Mouse (Mus musculus): ENCODE measurements around the gene Camsap3. TPM values are rescaled to one million over a fixed set of nuclear protein-coding genes. Genes with fewer than 3 reads are reported as not detected.

Gene Camsap3
- 0.30 to 0.66 TPM (median 0.60 TPM) in 3 of 4 replicates, not detected in the other for total RNA-seq (2023)

DNA sequence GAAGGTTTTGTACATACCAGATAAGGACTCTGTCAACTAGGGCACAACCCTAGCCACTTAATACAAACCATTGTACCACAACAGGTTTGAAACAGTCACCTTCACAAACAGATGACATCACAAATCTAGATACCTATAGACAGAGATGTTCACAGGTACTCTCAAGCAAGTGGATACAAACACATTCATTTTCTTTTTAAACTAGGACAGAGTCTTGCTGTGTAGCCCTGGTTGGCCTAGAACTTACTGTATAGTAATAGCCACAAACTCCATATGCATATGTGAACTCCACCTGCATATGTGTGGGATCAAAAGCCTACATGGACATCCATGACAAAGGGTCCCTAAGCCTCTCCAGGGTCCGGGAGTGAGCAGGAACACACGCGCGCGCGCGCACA, at the start of gene Camsap3:
Camsap3 (plus strand) TSS at position 301 of the 398 bp plus-strand sequence.

GRCm38 (mm10) chr8:3567641-3568371, 19.3 kb upstream of the Camsap3 start, which contains the start of gene C330021F23Rik:
C330021F23Rik (plus strand) TSS chr8:3567990.

GRCm38 (mm10) chr8:3621199-3621970, 34.3 kb downstream of the Camsap3 start, which contains the start of the genes Xab2 and Pet100:
Xab2 (minus strand) TSS chr8:3621316.
Pet100 (plus strand) TSS chr8:3621548.

GRCm38 (mm10) chr8:3625445-3625844, 38.4 kb downstream of the Camsap3 start, which contains the start of gene Pcp2:
Pcp2 (minus strand) TSS chr8:3625545.

GRCm38 (mm10) chr8:3630647-3631477, 43.8 kb downstream of the Camsap3 start, which contains the start of gene Stxbp2:
Stxbp2 (plus strand) TSS chr8:3630955.

GRCm38 (mm10) chr8:3655526-3655925, 68.4 kb downstream of the Camsap3 start, which contains the start of gene Retn:
Retn (plus strand) TSS chr8:3655770.

Other genes with a start within 250 kb of the Camsap3 start
- 228 to 237 TPM (median 235 TPM) in 4 replicates for gene A430078G23Rik, start 233.9 kb upstream of the Camsap3 start, total RNA-seq (2023)
- 236 to 278 TPM (median 251 TPM) in 4 replicates for gene Arhgef18, start 194.3 kb upstream of the Camsap3 start, total RNA-seq (2023)
- gene Pex11g, start 119.6 kb upstream of the Camsap3 start, total RNA-seq (2023) = 0.85 to 2.6 TPM (median 1.6 TPM) in 4 replicates
- 6.5 to 8.4 TPM (median 7.2 TPM) in 4 replicates for gene Tex45, start 116.4 kb upstream of the Camsap3 start, total RNA-seq (2023)
- 6.4 to 9.4 TPM (median 7.2 TPM) in 4 replicates for gene Zfp358, start 94.2 kb upstream of the Camsap3 start, total RNA-seq (2023)
- 99.2 to 105 TPM (median 101 TPM) in 4 replicates for gene Mcoln1, start 86.8 kb upstream of the Camsap3 start, total RNA-seq (2023)
- 59.4 to 70.3 TPM (median 68.0 TPM) in 4 replicates for gene Pnpla6, start 71.9 kb upstream of the Camsap3 start, total RNA-seq (2023)
- gene C330021F23Rik, start 19.3 kb upstream of the Camsap3 start, total RNA-seq (2023) = not detected in 4 replicates
- gene Xab2, start 34.0 kb downstream of the Camsap3 start, total RNA-seq (2023) = 89.5 to 105 TPM (median 96.8 TPM) in 4 replicates
- gene Pet100, start 34.3 kb downstream of the Camsap3 start, total RNA-seq (2023) = 61.5 to 75.3 TPM (median 69.8 TPM) in 4 replicates
- not detected in 4 replicates for gene Pcp2, start 38.3 kb downstream of the Camsap3 start, total RNA-seq (2023)
- 233 to 293 TPM (median 262 TPM) in 4 replicates for gene Stxbp2, start 43.7 kb downstream of the Camsap3 start, total RNA-seq (2023)
- not detected in 4 replicates for gene Retn, start 68.5 kb downstream of the Camsap3 start, total RNA-seq (2023)
- not detected in 4 replicates for gene Mcemp1, start 78.5 kb downstream of the Camsap3 start, total RNA-seq (2023)
- gene Fcor, start 85.1 kb downstream of the Camsap3 start, total RNA-seq (2023) = not detected in 4 replicates
- gene Trappc5, start 89.0 kb downstream of the Camsap3 start, total RNA-seq (2023) = 18.8 to 23.5 TPM (median 20.7 TPM) in 4 replicates
- gene Fcer2a, start 106.9 kb downstream of the Camsap3 start, total RNA-seq (2023) = 616 to 739 TPM (median 694 TPM) in 4 replicates
- gene Clec4g, start 133.4 kb downstream of the Camsap3 start, total RNA-seq (2023) = 1.3 TPM in 1 of 4 replicates, not detected in the others
- gene Cd209a, start 161.7 kb downstream of the Camsap3 start, total RNA-seq (2023) = 0.81 to 1.4 TPM (median 1.2 TPM) in 4 replicates